Mouse (Mus musculus): ENCODE data around the gene Mrc2.
A peak's percentile ranks its signal among the peaks of the same experiment; 100 is the strongest.

Gene Mrc2

DNA sequence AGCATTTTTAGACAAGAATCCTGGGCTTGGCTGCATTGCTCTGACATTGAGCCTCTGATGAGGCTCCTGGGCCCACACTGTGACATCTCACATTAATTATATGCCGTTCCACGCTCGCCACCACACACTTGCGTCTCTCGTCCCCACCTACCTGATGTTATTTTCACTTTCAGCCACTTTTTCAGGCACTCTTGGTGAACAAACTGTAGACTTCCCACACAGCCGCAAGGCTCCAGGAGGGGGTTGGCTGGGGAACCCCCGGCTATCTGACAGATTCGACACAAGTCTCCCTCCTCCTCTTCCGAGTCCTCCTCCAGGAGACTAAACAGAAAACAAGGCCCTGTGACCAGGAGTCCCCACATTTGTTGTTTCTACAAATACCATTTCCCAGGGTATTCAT, 92.8 kb downstream of the Mrc2 start:
- ATAC-seq (ENCODE audit: low TSS enrichment), result peak; percentile 72

DNA sequence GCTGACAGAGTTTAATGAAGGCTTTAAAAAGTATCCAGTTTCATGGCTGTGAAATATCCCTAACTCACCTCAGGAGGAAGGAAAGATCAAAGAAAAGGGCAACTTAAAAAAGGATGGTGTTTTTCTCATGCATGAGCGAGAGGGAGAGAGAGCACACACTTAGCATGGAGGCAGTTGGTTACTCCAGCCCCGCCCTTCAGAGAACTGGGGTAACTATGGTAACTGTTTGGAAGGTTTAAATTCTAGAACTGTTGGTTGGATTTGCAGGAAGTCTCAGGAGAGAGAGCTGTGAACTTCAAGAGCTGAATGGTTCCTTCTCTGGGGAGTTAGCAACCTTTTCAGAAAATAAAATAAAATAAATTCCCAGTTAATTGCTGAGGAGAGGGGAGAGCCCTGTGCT, 96.2 kb downstream of the Mrc2 start:
- ATAC-seq (ENCODE audit: low TSS enrichment), result peak; percentile 89

DNA sequence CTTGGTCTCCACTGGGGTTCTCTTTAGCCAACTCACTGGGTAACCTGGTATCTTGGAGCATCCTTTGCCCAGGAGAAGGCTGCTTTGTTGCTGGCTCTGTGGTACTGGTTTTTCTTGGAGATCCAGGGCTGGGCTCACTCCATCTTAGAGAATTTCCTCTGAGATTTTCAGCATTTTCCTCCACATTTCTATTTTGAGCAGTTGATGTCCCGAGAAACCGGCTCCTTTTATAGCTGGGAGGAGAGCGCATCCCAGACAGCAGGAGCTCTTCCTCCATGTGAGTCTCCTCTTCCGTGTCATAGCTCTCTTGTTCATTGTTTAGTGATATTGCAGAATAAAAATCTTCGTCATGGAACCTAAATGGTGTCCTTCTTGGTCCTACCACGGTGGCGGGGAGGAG, 97.8 kb downstream of the Mrc2 start:
- peak; percentile 75 for ATAC-seq (ENCODE audit: low TSS enrichment)

Measured in frontal cortex, adult (tissue).